Mouse (Mus musculus) G1E (cell line): ENCODE measurements around the gene Actr8. TPM values are rescaled to one million over a fixed set of nuclear protein-coding genes. Genes with fewer than 3 reads are reported as not detected.

ENCODE experiments used
- ATAC-seq: 2 replicates; pipeline ENCODE4 v1.8.0; 2016; ENCODE audit warnings: mild to moderate bottlenecking; ENCODE audit not compliant: insufficient number of reproducible peaks, poor library complexity, low FRiP score, severe bottlenecking; ENCODE audit errors: extremely low read depth
- DNase-seq: peaks from one replicate; pipeline ENCODE4 v3.0.0; 2012; ENCODE audit warnings: low spot score
- H3K27me3 ChIP-seq: 2 replicates; pipeline ENCODE4 v1.6.1; 2012; ENCODE audit warnings: mild to moderate bottlenecking, low read length, inconsistent platforms; ENCODE audit not compliant: insufficient read depth
- H3K36me3 ChIP-seq: replicated peaks from 2 replicates; pipeline ENCODE3; 2012; ENCODE audit warnings: mild to moderate bottlenecking, inconsistent platforms
- H3K4me1 ChIP-seq: 2 replicates; pipeline ENCODE4 v1.6.1; 2012; ENCODE audit warnings: low read depth, low read length, inconsistent platforms, mixed read lengths; ENCODE audit not compliant: insufficient read depth
- H3K4me3 ChIP-seq: 2 replicates; pipeline ENCODE4 v1.5.1; 2012; ENCODE audit warnings: low read depth, mild to moderate bottlenecking, inconsistent platforms, low read length, moderate library complexity, mixed read lengths
- H3K9me3 ChIP-seq: replicated peaks from 2 replicates; pipeline ENCODE4 v1.6.1; 2012; ENCODE audit warnings: inconsistent platforms
- CTCF ChIP-seq: IDR thresholded peaks from 2 replicates; pipeline ENCODE4 v1.5.1; 2012; ENCODE audit warnings: low read depth, low read length, inconsistent platforms, mixed read lengths
- GATA1 ChIP-seq: IDR thresholded peaks from 2 replicates; pipeline ENCODE4 v1.6.1; 2012; ENCODE audit warnings: borderline replicate concordance, low read length, inconsistent platforms, mixed read lengths
- GATA2 ChIP-seq: IDR thresholded peaks from 2 replicates; pipeline ENCODE4 v1.6.1; 2012; ENCODE audit warnings: low read depth, low read length, inconsistent platforms, borderline replicate concordance
- POLR2AphosphoS5 ChIP-seq: IDR thresholded peaks from 2 replicates; pipeline ENCODE4 v1.6.1; 2012; ENCODE audit warnings: low read depth, low read length, inconsistent platforms; ENCODE audit not compliant: insufficient replicate concordance
- TAL1 ChIP-seq: conservative IDR thresholded peaks from 2 replicates; pipeline ENCODE4 v1.6.1; 2012; ENCODE audit warnings: low read depth, low read length, inconsistent platforms, mixed read lengths
- polyA plus RNA-seq: library from polyadenylated mRNA; stranded (reverse); fragments of >175 nt; gene quantifications from 2 replicates; pipeline ENCODE4 v1.2.3, GENCODE M21; 2012
- total RNA-seq, 2 experiments: library from RNA; stranded (forward) in 1 of 2; stranded (reverse) in 1 of 2; fragments of 200-1000 nt in 1 of 2; fragments of >200 nt in 1 of 2; fragmentation: Nextera tagmentation in 1 of 2; gene quantifications; 2 replicates each; pipeline ENCODE4 v1.2.3; 2014 to 2017

Actr8 gene
- total and polyA plus RNA-seq, 3 experiments = 34.9 to 46.2 (median 45.8) TPM

GRCm38 (mm10) chr14:30024387-30024786 is 46.2 kb downstream of the Actr8 start:
- ATAC-seq (no peak), DNase-seq (no peak)
- no peaks in the 10 kb centered on the region for H3K27me3 ChIP-seq
- H3K9me3 ChIP-seq = no peaks in the 10 kb centered on the region
- TF ChIP-seq POLR2AphosphoS5 = no peak
- TF ChIP-seq GATA2 = no peak
- no peak for TF ChIP-seq TAL1
- TF ChIP-seq CTCF = no peak
- TF ChIP-seq GATA1 = no peak
- no peaks in the 10 kb centered on the region for H3K36me3 ChIP-seq
- H3K4me1 ChIP-seq = no peaks in the 10 kb centered on the region
- H3K4me3 ChIP-seq = no peak overlapping the region

- ATAC-seq (no peak), DNase-seq (no peak)
- Histone ChIP-seq H3K27me3 (no peaks in the 10 kb centered on the region), H3K4me3 (no peak overlapping the region), H3K36me3 (no peaks in the 10 kb centered on the region), H3K9me3 (no peaks in the 10 kb centered on the region), H3K4me1 (no peaks in the 10 kb centered on the region)
- TF ChIP-seq CTCF (no peak), GATA1 (no peak), GATA2 (no peak)
Observed at GRCm38 (mm10) chr14:30027378-30027777, 49.2 kb downstream of the Actr8 start.

- H3K4me1 ChIP-seq = no peaks in the 10 kb centered on the region
- no peaks in the 10 kb centered on the region for H3K36me3 ChIP-seq
- H3K4me3 ChIP-seq = no peak overlapping the region
- no peak for DNase-seq
- ATAC-seq = no peak
- TF ChIP-seq GATA1 = no peak
- TF ChIP-seq CTCF = no peak
- TF ChIP-seq POLR2AphosphoS5 = no peak
- no peak for TF ChIP-seq TAL1
- TF ChIP-seq GATA2 = no peak
- H3K9me3 ChIP-seq = no peaks in the 10 kb centered on the region
- peaks cover 5% of the 10 kb centered on the region; the same call in 1 of the 2 replicates for H3K27me3 ChIP-seq
Observed at GRCm38 (mm10) chr14:30033405-30033804, 55.3 kb downstream of the Actr8 start.

- no peaks in the 10 kb centered on the region; the same call in 1 of the 2 replicates for H3K27me3 ChIP-seq
- H3K36me3 ChIP-seq = no peaks in the 10 kb centered on the region
- H3K4me1 ChIP-seq = no peaks in the 10 kb centered on the region
- DNase-seq (no peak), ATAC-seq (no peak)
- no peak overlapping the region for H3K4me3 ChIP-seq
- TF ChIP-seq GATA2 (no peak), POLR2AphosphoS5 (no peak), TAL1 (no peak), GATA1 (no peak), CTCF (no peak)
- H3K9me3 ChIP-seq = no peaks in the 10 kb centered on the region
Observed at GRCm38 (mm10) chr14:30038431-30038830, 60.3 kb downstream of the Actr8 start.

- ATAC-seq (no peak), DNase-seq (no peak)
- no peak overlapping the region for H3K4me3 ChIP-seq
- no peak for TF ChIP-seq CTCF
- no peak for TF ChIP-seq TAL1
- TF ChIP-seq GATA2 = no peak
- no peak for TF ChIP-seq POLR2AphosphoS5
- TF ChIP-seq GATA1 = no peak
- H3K9me3 ChIP-seq = no peaks in the 10 kb centered on the region
- no peaks in the 10 kb centered on the region for H3K4me1 ChIP-seq
- H3K36me3 ChIP-seq = no peaks in the 10 kb centered on the region
- no peaks in the 10 kb centered on the region; the same call in 1 of the 2 replicates for H3K27me3 ChIP-seq
Observed at GRCm38 (mm10) chr14:30039413-30039812, 61.3 kb downstream of the Actr8 start.

- ATAC-seq = no peak
- no peak for TF ChIP-seq GATA1
- TF ChIP-seq GATA2 = no peak
- H3K27me3 ChIP-seq = no peaks in the 10 kb centered on the region; the same call in 1 of the 2 replicates
- H3K4me1 ChIP-seq = no peaks in the 10 kb centered on the region
- no peaks in the 10 kb centered on the region for H3K9me3 ChIP-seq
- DNase-seq = no peak
- no peak overlapping the region for H3K4me3 ChIP-seq
- no peaks in the 10 kb centered on the region for H3K36me3 ChIP-seq
Observed at GRCm38 (mm10) chr14:30041836-30042235, 63.7 kb downstream of the Actr8 start.

GRCm38 (mm10) chr14:30043356-30043940 is 65.3 kb downstream of the Actr8 start:
- no peaks in the 10 kb centered on the region for H3K9me3 ChIP-seq
- no peaks in the 10 kb centered on the region; the same call in 1 of the 2 replicates for H3K27me3 ChIP-seq
- DNase-seq = no peak
- no peaks in the 10 kb centered on the region for H3K36me3 ChIP-seq
- no peak overlapping the region for H3K4me3 ChIP-seq
- ATAC-seq = no peak
- TF ChIP-seq GATA2 = no peak
- no peak for TF ChIP-seq POLR2AphosphoS5
- TF ChIP-seq TAL1 = no peak
- no peak for TF ChIP-seq GATA1
- TF ChIP-seq CTCF = no peak
- H3K4me1 ChIP-seq = no peaks in the 10 kb centered on the region
